Mouse (Mus musculus) retina, embryonic 14.5 days (tissue): ENCODE results near the gene Lrrtm3.

ENCODE experiments used
- DNase-seq: peaks from one replicate; pipeline ENCODE4 v3.0.0-alpha.2; 2015; ENCODE audit warnings: low spot score

The Lrrtm3 gene

DNA sequence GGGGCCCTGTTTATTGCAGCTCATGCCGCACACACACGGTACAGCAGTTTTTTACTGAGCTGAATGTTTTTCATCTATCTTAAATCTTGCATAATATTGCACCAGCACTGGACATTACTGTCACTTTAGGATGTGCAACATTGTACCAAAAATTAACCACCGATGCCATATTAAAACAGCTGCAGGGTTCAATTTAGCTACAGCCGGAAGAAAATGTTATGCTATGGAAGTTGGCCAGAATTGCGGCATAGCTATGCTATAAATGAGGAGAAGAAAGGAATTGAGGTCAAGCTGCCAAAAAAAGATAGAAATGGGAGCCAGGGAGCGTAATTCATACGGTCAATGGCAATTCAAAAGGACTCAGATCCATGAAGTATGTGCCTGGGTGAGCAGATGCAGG, 48.9 kb downstream of the Lrrtm3 start:
- no peak for DNase-seq

DNA sequence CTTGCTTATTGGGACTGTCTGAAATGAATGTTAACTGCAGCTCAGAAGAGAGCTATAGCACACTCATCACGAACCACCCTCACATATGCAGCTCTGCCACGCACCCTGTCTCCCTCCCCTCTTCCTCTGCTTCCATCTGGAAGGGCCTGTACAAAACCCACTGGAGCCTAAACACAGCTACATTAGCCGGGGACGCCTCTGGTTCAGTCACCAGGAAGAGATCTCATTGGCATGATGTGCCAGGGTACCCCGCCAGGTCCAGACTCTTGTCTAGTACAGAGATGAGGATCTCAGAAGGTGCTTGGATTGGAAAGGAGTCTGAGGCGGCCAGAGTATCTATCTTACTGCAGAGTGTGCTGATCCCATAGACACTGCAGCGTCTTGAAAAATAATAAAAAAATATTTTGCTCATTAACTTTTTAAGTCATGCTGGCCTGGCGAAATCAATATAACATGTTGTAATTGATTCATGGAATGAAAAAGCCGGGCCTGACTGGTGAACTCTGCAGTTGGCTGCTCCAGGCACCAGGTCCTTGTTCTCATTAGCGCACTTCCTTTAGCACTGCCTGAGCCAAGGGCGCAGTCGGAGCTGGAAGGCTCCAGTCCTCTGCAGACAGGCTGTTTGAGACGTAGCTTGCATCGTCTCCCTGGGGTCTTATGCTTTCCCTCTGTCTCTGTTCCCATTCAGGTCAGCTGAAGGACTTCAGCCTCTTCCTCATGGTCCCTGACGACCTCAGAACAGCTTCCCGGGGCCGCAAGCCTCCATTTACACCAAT, 50.1 kb downstream of the Lrrtm3 start:
- DNase-seq, result peak; percentile 27

DNA sequence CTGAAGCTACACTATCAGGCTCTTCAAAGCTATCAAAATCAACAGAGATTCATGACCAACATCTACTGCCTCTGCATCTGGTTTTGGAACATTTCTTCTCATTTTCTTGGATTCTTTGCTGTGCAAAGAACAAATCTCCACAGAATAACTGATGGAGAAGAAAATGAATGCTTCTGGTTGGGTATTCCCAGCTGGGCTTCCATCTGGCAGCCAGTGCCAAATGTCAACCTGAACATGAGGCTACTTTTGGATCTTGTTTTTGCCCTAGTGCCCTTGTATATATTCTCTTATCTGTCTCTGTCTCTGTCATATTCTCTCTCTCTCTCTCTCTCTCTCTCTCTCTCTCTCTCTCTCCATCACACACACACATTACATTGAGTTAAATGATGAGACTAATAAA, 59.2 kb downstream of the Lrrtm3 start:
- no peak for DNase-seq

DNA sequence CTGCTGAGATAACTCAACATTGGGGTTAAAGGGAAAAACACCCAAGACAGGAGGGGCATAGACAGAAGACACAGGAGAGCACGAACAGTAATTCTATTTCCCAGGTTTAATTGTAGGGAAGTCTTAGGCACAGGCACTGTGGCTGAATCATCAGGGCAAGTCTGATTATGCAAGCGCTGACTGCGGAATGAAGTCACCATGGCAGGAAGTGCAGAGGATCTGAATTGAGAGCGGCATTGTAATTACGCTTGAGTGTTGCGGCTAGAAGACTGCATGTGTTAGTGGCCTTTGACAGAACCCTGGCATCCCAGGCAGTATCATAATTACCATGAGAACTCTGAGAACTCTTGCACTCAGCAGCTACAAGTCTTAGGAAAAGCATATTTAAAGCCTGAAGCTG, 66.7 kb downstream of the Lrrtm3 start:
- DNase-seq, result no peak

DNA sequence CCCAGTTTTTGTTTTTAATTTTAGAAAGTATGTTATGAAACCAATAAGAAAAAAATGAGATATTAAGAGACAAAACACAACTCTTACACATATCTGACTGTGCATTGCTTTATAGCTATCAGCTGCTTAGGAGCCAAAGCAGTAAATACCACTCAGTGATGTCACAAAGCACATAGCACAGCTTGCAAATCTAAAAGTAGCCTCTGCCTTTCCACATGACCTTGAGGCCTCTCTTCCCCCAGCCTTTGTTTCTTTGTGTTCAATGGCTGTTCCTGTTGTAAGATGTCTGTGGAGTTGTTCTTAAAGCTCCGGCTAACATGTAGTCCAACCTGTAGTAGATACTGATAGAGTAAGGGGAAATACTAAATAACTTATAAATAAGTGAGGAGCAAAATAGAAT, 69.7 kb downstream of the Lrrtm3 start:
- DNase-seq, result no peak

DNA sequence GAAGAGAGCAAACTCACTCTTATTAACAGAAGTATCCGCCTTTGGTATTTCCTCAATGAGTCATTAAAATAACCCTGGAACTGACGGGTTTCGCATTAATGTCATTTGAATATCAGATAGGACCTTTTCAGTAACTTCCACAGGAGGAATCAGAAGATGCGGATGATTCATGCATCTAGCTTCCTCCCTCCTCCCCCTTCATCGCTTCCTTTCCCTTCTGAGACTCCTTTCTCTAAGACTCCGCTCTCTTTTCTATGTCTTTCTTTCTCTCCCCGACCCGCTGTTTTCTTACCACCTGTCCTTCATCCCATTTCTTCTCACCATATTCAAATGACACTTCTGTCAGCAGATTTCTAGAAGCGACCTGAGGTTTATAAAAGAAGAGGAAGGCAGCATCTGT, 88.1 kb downstream of the Lrrtm3 start:
- no peak for DNase-seq

DNA sequence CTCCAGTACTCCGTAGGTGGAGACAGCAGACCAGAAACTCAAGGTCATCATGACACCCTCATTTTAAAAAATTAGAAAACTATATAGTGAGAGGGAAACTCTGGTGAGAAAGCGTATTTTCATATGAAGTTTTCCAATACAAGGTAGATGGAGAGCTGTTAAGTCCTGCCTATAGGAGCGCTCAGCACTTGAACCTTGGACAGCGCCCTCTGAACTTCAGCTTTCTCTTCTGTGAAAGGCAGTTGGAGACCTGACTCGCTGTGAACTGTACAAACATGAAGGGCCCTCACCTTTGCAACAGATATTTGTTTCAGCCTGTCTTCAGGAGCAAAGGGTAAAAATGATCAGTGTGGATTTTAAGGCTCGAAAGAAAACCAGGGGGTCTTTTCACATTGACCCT, 88.5 kb downstream of the Lrrtm3 start:
- peak; percentile 5 for DNase-seq

DNA sequence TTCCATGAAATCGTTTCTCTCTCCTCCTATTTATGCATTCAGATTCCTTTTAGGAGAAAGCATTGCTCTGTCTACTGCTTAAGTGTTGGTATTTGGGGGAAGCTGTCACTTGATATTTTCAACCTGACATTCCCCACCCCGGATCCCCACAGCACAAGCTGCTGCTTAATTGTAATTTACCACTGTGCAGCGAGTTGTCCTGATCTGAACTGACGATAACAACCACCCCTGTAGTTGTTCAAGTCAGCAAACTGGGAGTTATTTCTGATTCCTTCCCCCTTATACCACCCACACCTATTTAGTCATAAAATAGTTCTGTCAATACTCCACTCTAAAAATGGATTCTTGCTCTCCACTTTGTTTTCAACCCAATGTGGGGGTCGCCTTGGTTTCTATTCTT, 95.8 kb downstream of the Lrrtm3 start:
- no peak for DNase-seq

DNA sequence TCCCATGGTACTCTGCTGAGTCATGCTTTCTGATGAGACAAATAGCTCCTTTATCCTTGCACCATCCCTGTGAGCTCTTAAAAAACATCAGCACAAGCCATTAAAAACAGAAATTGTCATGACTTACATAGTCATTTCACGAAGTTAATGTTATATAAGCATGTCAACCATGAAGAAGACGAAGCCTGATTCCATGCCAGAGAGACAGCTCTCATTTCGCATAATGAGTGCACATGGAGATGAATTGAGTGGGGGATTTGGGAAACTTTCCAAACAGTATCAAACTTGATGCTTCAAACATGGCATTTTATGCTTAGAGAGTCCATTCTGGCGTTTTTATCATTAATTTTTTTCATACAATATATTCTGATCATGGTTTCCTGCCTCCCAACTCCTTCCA, 104.5 kb downstream of the Lrrtm3 start:
- DNase-seq, result no peak

DNA sequence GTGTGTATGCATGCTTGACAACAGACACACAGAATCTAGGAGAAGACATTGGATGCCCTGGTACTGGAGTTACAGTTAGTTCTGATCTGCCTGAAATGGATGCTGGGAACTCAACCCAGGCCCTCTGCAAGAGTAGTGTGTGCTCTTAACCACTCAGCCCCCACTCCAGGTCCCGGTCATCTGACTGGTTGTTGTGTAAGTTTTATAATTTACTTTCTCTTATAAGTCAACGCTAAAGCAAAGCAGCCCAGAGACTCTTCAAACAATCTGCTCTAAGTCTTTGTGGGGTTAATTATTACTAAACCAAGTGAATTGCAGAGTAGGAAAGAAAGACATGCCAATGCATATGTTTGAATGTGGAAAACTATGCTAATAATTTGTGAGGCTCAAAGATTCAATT, 110.7 kb downstream of the Lrrtm3 start:
- DNase-seq, result no peak

DNA sequence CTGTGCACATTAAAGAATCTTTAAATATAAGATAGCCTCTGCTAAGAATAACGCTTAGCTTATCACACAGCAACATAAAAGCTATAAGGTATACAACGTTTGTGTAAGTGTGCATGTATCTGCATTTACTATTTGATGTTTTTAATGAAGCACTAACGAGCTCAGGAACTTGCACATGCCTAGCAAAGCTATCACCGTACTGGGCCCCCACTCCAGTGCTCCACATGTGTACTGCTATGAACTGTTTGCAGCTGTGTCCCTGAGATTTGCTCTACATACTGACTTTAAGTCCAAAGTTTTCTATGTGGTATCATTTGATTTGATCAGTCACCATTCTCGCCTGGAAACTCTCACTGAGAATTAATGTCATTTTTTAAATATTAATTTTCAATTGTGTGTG, 111.1 kb downstream of the Lrrtm3 start:
- no peak for DNase-seq

DNA sequence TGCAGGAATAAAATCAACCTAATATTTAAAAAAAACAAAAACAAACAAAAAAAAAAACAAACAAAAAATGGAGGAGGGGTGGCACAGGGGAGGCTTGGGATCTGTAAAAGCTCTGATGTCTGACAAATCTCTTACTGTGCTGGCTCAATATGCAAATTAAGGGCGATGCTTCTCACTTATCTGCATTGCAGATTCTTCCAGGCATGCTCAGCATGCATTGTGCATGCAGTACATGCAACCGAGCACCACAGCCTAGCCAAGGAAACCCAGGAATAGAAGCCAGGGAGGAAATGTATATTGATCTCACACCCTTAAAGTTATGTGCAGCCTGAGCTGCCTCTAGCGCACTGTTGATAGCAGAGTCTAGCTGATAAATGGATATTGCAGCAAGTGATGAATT, 111.5 kb downstream of the Lrrtm3 start:
- peak; percentile 8 for DNase-seq

DNA sequence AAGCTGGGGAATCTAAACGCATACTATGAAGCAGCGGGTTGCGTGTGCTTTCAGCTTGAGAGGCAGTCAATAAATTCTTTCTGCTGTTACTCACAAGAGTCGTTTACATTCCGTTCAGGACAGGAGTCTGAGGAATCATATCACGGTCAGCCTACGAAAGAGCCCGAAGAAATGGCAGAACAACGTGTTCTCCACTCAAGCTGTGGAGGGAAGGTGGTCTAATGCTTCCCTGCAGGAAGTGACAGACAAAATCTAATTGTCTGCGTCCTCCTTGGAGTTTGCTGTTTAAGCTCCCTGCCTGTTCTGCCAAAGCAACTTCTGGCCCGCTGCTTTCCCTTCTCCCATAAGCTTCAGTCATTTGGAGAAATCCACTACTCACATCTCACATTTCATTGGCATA, 112.0 kb downstream of the Lrrtm3 start:
- peak; percentile 18 for DNase-seq

DNA sequence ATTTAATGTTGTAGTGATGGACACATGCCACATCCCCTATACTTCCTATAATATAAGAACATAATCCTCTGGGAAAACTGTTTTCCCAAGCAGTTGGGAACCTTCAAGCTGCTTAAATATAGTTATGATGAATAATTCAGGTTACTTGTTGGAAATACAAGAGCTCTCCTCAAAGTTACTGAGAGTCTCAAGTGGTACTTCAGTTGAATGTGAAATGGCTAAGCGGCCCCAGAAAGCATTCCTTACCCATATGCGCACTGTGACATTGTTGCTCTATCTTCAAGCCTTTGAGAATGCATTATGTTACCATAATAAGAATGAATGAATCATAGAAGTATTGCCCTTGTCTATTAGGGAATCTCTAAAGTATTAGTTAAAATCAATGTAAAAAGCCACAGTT, 117.8 kb downstream of the Lrrtm3 start:
- DNase-seq, result no peak

DNA sequence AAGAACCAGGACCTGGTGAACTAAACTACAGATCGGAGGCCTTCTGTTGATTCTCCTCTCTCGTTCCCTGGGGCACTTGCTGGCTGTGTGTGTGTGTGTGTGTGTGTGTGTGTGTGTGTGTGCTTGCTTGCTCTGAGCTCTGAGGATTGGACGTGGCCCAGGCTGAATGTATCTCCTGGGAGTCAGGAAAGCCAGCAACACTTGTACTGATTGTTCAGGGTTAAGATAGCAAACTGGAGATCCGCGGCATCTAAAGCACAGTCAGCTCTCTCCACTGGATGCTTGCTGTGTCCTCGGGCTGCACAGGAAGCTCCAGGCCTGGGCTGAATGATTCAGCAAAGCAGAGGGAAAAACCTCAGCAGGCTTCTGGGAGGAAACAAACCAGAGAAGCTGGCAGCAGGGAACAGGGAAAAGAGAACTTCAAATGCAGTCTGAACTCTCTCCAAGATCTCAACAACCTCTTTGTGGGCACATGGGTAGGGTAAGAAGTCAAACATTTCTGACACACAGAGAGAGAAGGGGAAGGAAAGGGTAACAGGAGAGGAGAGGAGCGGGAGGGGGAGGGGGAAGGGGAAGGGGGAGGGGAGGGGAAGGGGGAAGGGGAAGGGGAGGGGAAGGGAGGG, 135.7 kb downstream of the Lrrtm3 start:
- DNase-seq, result no peak

DNA sequence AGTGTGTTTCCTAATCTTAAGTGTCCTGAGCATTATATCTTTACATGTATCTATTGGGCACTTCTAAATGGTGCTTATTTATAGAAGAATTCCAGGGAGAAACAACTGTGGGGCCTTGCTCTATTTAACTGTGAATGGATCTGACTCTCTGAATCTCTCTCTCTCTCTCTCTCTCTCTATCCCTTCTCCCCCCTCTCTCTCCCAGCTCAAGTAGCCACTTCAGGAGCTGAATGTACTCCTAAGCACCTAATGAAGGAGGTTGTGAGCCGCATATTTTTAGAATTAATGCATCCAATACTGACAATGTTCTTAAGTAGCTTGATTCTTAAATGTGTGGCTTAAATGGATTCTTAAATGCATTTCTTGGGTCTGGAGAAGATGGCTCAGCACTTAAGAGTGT, 138.6 kb downstream of the Lrrtm3 start:
- no peak for DNase-seq

DNA sequence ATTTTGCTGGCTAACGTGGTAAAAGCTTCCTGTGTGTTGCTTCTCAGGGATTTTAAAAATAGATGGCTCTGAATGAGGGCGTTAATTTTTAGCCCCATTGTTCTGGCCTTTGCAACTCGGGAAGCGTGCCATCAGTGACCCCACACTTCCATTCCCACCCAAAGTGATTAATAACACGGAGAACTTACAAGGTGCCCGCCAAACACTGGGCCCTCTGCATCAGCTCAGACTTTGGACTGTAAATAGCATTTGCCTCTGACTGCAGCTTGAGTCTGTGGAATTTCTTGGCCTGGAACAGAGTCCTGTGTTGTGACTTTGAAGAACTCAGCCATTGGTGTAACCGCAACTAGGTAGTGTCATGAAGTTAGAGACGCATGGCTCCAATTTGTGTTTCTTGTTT, 139.2 kb downstream of the Lrrtm3 start:
- DNase-seq, result no peak

DNA sequence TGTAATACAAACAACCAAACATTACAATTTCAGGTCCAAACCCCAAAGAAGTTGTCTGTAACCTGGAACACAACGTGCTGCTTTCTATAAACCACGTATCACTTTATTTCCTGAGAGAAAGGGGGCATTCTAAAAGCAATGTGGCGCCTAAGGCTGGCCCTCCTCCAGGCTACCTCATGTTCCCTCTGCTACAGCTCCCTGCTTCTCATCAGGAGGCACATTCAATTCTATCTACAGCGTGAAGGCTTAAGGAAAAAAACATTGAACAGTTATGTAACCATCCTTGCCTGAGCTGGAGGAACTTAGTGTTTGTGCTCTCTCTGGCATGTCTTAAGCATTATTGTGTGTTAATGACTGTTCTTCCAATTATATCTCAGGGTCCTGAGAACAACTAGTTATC, 142.8 kb downstream of the Lrrtm3 start:
- DNase-seq, result no peak

DNA sequence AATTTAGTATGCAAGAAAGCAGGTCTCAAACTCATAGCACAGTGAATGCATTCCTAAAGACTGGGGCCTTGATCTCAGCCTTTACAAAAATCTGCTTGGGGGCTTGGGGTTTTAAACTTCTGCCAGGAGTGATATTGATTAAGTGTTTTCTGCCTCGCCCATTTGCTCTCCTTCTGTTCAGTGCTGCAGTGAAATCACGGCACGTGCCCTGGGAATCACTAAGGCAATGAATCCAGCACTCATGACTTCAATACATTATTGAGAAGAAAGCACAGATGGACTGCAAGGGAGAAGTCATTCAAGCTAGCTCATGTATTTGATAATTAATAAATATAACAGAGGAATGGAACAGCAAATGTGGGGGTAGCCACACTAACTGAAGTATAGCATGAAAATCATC, 144.5 kb downstream of the Lrrtm3 start:
- DNase-seq, result no peak

DNA sequence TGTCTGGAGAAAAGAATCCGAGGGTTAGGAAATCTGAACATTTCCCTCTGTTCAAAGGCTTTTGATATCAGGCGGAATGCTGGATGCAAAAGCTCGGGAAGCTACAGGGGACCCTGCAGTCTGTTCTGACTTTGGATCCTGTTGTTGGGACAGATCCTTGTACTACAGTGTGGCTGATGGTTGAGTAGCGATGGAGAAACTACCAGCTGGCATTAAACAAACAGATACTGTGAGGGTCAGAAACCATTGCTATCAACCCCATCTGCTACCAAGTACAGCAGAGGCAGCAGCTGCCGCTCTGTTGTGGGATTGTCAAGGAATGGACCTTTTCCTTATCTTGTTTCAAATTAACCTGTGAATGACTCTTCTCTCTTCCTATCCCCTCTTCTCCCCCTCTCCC, 156.1 kb downstream of the Lrrtm3 start:
- DNase-seq, result no peak

DNA sequence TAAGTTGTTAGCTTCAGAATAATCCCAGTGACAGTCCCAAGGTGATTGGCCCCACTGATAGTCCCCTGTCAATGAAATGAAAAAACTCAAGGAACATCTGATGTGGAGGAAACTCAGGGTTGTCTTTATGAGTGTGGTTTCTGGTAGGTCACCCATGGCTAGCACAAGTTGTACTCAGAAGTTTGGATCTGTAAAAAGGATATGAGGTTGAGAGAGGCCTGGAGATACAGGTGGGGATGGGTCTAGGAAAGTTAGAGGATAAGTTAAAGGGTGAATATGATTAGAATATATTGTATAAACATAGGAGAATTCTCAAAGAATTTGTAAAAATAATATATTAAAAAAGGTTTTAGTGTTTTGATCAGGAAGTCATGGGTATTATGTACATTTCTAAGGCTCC, 162.7 kb downstream of the Lrrtm3 start, which contains the start of gene Gm10118:
Gene Gm10118 (minus strand): TSS at position 101 of the 400 bp plus-strand sequence.
- DNase-seq, result no peak

DNA sequence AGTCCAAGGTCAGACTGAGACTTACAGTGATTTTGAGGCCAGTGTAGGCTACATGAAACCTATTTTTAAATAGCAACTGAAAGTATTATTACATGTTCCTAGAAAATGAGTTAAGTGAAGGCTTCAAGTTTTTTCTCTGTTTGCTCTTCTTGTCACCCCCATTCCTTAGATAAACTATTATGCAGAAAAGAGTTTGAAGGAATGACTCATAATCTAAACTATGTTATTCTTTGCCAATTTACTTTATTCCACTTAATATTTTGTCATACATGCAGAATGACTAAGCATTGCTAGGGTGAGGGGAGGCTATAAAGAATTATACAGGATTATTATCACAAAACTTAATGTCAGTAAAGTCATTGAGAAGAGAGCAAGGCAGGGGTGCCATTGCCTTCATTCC, 181.2 kb downstream of the Lrrtm3 start:
- no peak for DNase-seq

DNA sequence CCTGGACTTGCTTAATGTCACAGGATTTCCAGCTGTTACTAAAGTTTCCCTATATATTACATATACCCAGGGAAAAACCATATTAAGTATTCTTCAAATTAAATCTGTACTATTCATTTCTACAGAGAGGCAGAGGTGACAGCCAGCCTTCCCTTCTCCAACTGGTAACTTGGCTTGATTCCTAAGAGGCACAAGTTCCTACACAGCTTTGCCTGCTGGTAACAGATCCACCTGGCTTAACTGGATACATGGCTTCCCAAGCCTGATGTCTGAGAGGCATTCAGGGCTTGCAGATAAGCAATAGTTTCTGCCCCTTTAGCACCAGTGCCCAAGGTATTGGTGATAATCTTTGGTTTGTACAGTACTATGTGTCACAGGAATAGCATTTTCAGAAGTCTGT, 190.2 kb downstream of the Lrrtm3 start:
- no peak for DNase-seq

DNA sequence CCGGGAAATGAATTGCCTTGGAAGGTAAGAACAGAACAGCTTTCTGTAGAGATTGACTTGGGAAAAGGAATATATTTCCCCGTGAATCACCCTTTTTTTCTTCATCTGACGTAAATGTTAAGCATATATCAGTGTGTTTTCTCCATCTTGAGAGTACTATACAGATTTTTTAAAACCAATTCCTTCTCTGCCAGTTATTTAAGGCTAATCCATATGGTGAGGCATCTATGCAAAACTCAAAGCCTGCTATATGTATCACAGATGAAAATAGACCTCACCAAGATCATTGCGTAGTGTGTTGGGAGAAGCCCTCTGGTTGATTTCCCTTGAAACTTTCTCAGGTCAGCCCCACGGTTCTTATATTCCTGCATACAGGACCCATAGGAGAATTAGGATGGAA, 195.5 kb downstream of the Lrrtm3 start:
- no peak for DNase-seq
